34 mouse cellular contexts compared by ENCODE assay signal in the genomic region with DNA sequence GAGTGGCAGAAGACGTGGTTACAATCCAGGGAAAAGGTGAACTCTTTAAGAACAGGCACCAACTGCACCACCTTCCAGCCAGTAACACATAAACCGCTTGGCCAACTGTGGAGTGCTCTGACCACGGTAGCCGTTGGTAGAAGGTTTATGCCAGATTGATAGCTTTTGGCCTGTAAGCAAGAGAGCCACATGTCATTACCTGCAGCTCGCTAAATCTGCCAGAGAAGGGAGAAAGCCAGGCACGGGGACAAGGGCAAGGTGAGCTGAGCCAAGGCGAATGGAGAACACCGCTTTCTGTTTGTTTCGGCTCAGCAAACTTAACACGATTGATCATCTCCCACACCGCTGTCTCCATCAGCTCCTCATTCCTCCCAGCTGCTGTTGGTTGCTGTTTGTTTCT. TPM values are rescaled to one million over a fixed set of nuclear protein-coding genes. Genes with fewer than 3 reads are reported as not detected.
DNase-seq lines count a peak whose midpoint lies in the region; ATAC-seq lines count a peak whose summit lies in the region.
"Had no signal": no experiment of that assay in that cellular context is flagged by ENCODE, and none has a peak within 500 bp of the region (broad histone marks: within the 10 kb centered on the region; RNA-seq: fewer than 3 reads in every experiment).

No protein-coding gene starts in this region.

- H3K4me1 ChIP-seq in midbrain, embryonic 13.5 days (replicated peaks): 0 out of 2 replicates have a peak, but pooled peaks cover 7% of the 10 kb centered on the region
- H3K4me1 ChIP-seq: embryonic facial prominence, embryonic 10.5 days; embryonic facial prominence, embryonic 13.5 days; forebrain, embryonic 13.5 days; heart, embryonic 15.5 days had no signal

- no peak for ATAC-seq in cerebellum, adult (ENCODE audit: insufficient number of reproducible peaks, low FRiP score, low TSS enrichment)
- no peak for ATAC-seq in frontal cortex, adult (ENCODE audit: low TSS enrichment)
- ATAC-seq in midbrain, embryonic 13.5 days: no peak
- ATAC-seq: CD4-positive, CD25-positive, alpha-beta regulatory T cell, adult 4 months; forebrain, embryonic 13.5 days; hindbrain, postnatal 0 days; inflammation-experienced regulatory T-cells, adult 6 months; intestine, embryonic 16.5 days had no signal

- H3K4me3 ChIP-seq in midbrain, embryonic 13.5 days (replicated peaks): no peak overlapping the region
- H3K4me3 ChIP-seq: embryonic facial prominence, embryonic 10.5 days; embryonic facial prominence, embryonic 13.5 days; erythroblast, embryonic 14.5 days; forebrain, embryonic 10.5 days; forebrain, embryonic 13.5 days; gastrocnemius, adult 2 months; heart, embryonic 12.5 days; heart, embryonic 15.5 days; hindbrain, embryonic 10.5 days; hindbrain, embryonic 13.5 days had no signal

- no peaks in the 10 kb centered on the region for H3K9me3 ChIP-seq in midbrain, embryonic 13.5 days
- H3K9me3 ChIP-seq: embryonic facial prominence, embryonic 10.5 days; embryonic facial prominence, embryonic 13.5 days; forebrain, embryonic 10.5 days; forebrain, embryonic 13.5 days; heart, embryonic 12.5 days; heart, embryonic 15.5 days; hindbrain, embryonic 10.5 days; hindbrain, embryonic 13.5 days had no signal

- 0 out of 2 replicates have a peak, but pooled peaks cover 5% of the 10 kb centered on the region for H3K27me3 ChIP-seq in midbrain, embryonic 13.5 days
- H3K27me3 ChIP-seq: embryonic facial prominence, embryonic 13.5 days; forebrain, embryonic 13.5 days had no signal

- no peak overlapping the region for H3K4me2 ChIP-seq in midbrain, embryonic 13.5 days (replicated peaks)
- H3K4me2 ChIP-seq: embryonic facial prominence, embryonic 13.5 days; forebrain, embryonic 13.5 days; heart, embryonic 12.5 days; heart, embryonic 15.5 days; hindbrain, embryonic 13.5 days had no signal

- WGBS in midbrain, embryonic 13.5 days: 89% methylated on average over 11 of the region's 11 CpGs

- no peaks in the 10 kb centered on the region for H3K36me3 ChIP-seq in midbrain, embryonic 13.5 days
- H3K36me3 ChIP-seq: embryonic facial prominence, embryonic 10.5 days; embryonic facial prominence, embryonic 13.5 days; forebrain, embryonic 10.5 days; heart, embryonic 12.5 days; heart, embryonic 15.5 days; hindbrain, embryonic 10.5 days; hindbrain, embryonic 13.5 days had no signal

- H3K9ac ChIP-seq in midbrain, embryonic 13.5 days (replicated peaks): no peak overlapping the region
- H3K9ac ChIP-seq: embryonic facial prominence, embryonic 13.5 days; forebrain, embryonic 13.5 days; heart, embryonic 12.5 days; heart, embryonic 15.5 days; hindbrain, embryonic 13.5 days had no signal

- no peak overlapping the region for H3K27ac ChIP-seq in midbrain, embryonic 13.5 days
- H3K27ac ChIP-seq: embryonic facial prominence, embryonic 10.5 days; embryonic facial prominence, embryonic 13.5 days; forebrain, embryonic 10.5 days; forebrain, embryonic 13.5 days; gastrocnemius, adult 2 months; heart, embryonic 15.5 days; hindbrain, embryonic 10.5 days; hindbrain, embryonic 13.5 days; hindbrain, postnatal 0 days; kidney, postnatal 0 days had no signal

- peak; percentile 44 for DNase-seq in cerebellum, adult 11-12 months
- peak; percentile 62 for DNase-seq in cerebellum, adult 9-10 months
- peak; percentile 65 to 74 for DNase-seq in cerebellum, postnatal 14 days
- peak; percentile 13 for DNase-seq in fat pad, adult 2 months (ENCODE audit: extremely low read depth, low read depth, low spot score)
- no peak for DNase-seq in B cell, adult 2 months
- DNase-seq: adrenal gland, adult 2 months; adrenal gland, postnatal 14 days; embryo, embryonic 11 days; gastrocnemius, adult 2 months; gastrocnemius, postnatal 14 days; heart, adult 18-20 months; heart, postnatal 10 days; heart, postnatal 36 days; kidney, adult 18-20 months; kidney, adult 9 months had no signal

RNA-seq across cellular contexts. Expression of a gene that starts 9.6 kb away (rescaled TPM):
- polyA plus RNA-seq in midbrain, embryonic 13.5 days (2015; fragmentation: Nextera tagmentation; extraction: Ambion mirVana): 2.9 and 3.6 TPM in 2 replicates
- polyA plus RNA-seq: adrenal gland, adult 2 months; C2C12; embryonic facial prominence, embryonic 10.5 days; embryonic facial prominence, embryonic 13.5 days; heart, embryonic 12.5 days; heart, embryonic 15.5 days; inflammation-experienced regulatory T-cells, adult 6 months; kidney, postnatal 0 days had no signal

RNA-seq across cellular contexts. Expression of a gene that starts 48.2 kb away (rescaled TPM):
- polyA plus RNA-seq in midbrain, embryonic 13.5 days (2015; fragmentation: Nextera tagmentation; extraction: Ambion mirVana): not detected in 2 replicates
- polyA plus RNA-seq: adrenal gland, adult 2 months; brain, embryonic 14.5 days; C2C12; CD4-positive, CD25-positive, alpha-beta regulatory T cell, adult 4 months; embryonic facial prominence, embryonic 10.5 days; embryonic facial prominence, embryonic 13.5 days; erythroblast, embryonic 14.5 days; forebrain, embryonic 10.5 days; forebrain, embryonic 13.5 days; heart, embryonic 12.5 days; heart, embryonic 15.5 days; hindbrain, embryonic 10.5 days; hindbrain, embryonic 13.5 days; hindbrain, postnatal 0 days; inflammation-experienced regulatory T-cells, adult 6 months; intestine, embryonic 16.5 days; kidney, postnatal 0 days had no signal

Comparison
In these comparisons a context has a peak if more than half of its experiments do, and no peak if none do; other contexts are left out.
1. DNase-seq: peak in cerebellum, adult 11-12 months (single experiment), cerebellum, adult 9-10 months (single experiment), cerebellum, postnatal 14 days (2 of 2) and fat pad, adult 2 months (single experiment); none in B cell, adult 2 months (0 of 2).